Mouse (Mus musculus): ENCODE results near the gene Nr1i2.

Gene Nr1i2

GRCm38 (mm10) chr16:38298410-38298809 is 3.8 kb upstream of the Nr1i2 start:
- TF ChIP-seq GATA4 (IDR thresholded peaks at IDR 0.05; ENCODE audit: insufficient replicate concordance, low read length), result no peak

- no peak for TF ChIP-seq GATA4 (IDR thresholded peaks at IDR 0.05; ENCODE audit: insufficient replicate concordance, low read length)
Measured at GRCm38 (mm10) chr16:38295349-38295930, 816 bp upstream of the Nr1i2 start.

- no peak for TF ChIP-seq GATA4 (IDR thresholded peaks at IDR 0.05; ENCODE audit: insufficient replicate concordance, low read length)
Measured at GRCm38 (mm10) chr16:38290151-38290550, 4.5 kb downstream of the Nr1i2 start.

- TF ChIP-seq GATA4 (IDR thresholded peaks at IDR 0.05; ENCODE audit: insufficient replicate concordance, low read length), result peak; percentile 16; the same call in 1 of the 2 replicates
Measured at GRCm38 (mm10) chr16:38288851-38289250, 5.8 kb downstream of the Nr1i2 start.

- peak; percentile 98 for TF ChIP-seq GATA4 (IDR thresholded peaks at IDR 0.05; ENCODE audit: insufficient replicate concordance, low read length)
Measured at GRCm38 (mm10) chr16:38287762-38288161, 6.9 kb downstream of the Nr1i2 start.

GRCm38 (mm10) chr16:38287357-38287756 is 7.3 kb downstream of the Nr1i2 start:
- TF ChIP-seq GATA4 (IDR thresholded peaks at IDR 0.05; ENCODE audit: insufficient replicate concordance, low read length), result no peak

GRCm38 (mm10) chr16:38286541-38286940 is 8.1 kb downstream of the Nr1i2 start:
- no peak for TF ChIP-seq GATA4 (IDR thresholded peaks at IDR 0.05; ENCODE audit: insufficient replicate concordance, low read length)

- TF ChIP-seq GATA4 (IDR thresholded peaks at IDR 0.05; ENCODE audit: insufficient replicate concordance, low read length), result no peak
Measured at GRCm38 (mm10) chr16:38285801-38286200, 8.8 kb downstream of the Nr1i2 start.

- no peak for TF ChIP-seq GATA4 (IDR thresholded peaks at IDR 0.05; ENCODE audit: insufficient replicate concordance, low read length)
Measured at GRCm38 (mm10) chr16:38283300-38283699, 11.3 kb downstream of the Nr1i2 start.

GRCm38 (mm10) chr16:38282559-38283160 is 12.0 kb downstream of the Nr1i2 start:
- TF ChIP-seq GATA4 (IDR thresholded peaks at IDR 0.05; ENCODE audit: insufficient replicate concordance, low read length), result 0 out of 2 replicates have a peak, but pooled peaks have one; percentile 8

- no peak for TF ChIP-seq GATA4 (IDR thresholded peaks at IDR 0.05; ENCODE audit: insufficient replicate concordance, low read length)
Measured at GRCm38 (mm10) chr16:38280951-38281350, 13.7 kb downstream of the Nr1i2 start.

- peak; percentile 50; the same call in 1 of the 2 replicates for TF ChIP-seq GATA4 (IDR thresholded peaks at IDR 0.05; ENCODE audit: insufficient replicate concordance, low read length)
Measured at GRCm38 (mm10) chr16:38279794-38280193, 14.8 kb downstream of the Nr1i2 start.

- no peak for TF ChIP-seq GATA4 (IDR thresholded peaks at IDR 0.05; ENCODE audit: insufficient replicate concordance, low read length)
Measured at GRCm38 (mm10) chr16:38274737-38275136, 19.9 kb downstream of the Nr1i2 start.

GRCm38 (mm10) chr16:38272483-38272882 is 22.1 kb downstream of the Nr1i2 start:
- TF ChIP-seq GATA4 (IDR thresholded peaks at IDR 0.05; ENCODE audit: insufficient replicate concordance, low read length), result no peak

GRCm38 (mm10) chr16:38271601-38272000 is 23.0 kb downstream of the Nr1i2 start:
- no peak for TF ChIP-seq GATA4 (IDR thresholded peaks at IDR 0.05; ENCODE audit: insufficient replicate concordance, low read length)

- no peak for TF ChIP-seq GATA4 (IDR thresholded peaks at IDR 0.05; ENCODE audit: insufficient replicate concordance, low read length)
Measured at GRCm38 (mm10) chr16:38255927-38256326, 38.7 kb downstream of the Nr1i2 start.

GRCm38 (mm10) chr16:38255107-38255506 is 39.5 kb downstream of the Nr1i2 start:
- TF ChIP-seq GATA4 (IDR thresholded peaks at IDR 0.05; ENCODE audit: insufficient replicate concordance, low read length), result no peak

All from liver, adult (tissue).